Mouse (Mus musculus) forebrain, embryonic 16.5 days (tissue): Measurements from ENCODE around the gene Mfsd5. TPM values are rescaled to one million over a fixed set of nuclear protein-coding genes. Genes with fewer than 3 reads are reported as not detected.

ENCODE experiments used
- ATAC-seq: fragments of 200-750 bp; cut with Nextera tagmentation; 2 replicates; pipeline ENCODE4 v1.8.0; 2017; ENCODE audit warnings: mild to moderate bottlenecking, moderate library complexity
- H3K27ac ChIP-seq: fragments of 300-500 bp; sonication (generic); 2 replicates; pipeline ENCODE4 v1.5.1; 2014; ENCODE audit warnings: low read length, control low read depth
- H3K27me3 ChIP-seq: fragments of 300-500 bp; sonication (generic); replicated peaks from 2 replicates; pipeline ENCODE4 v1.6.1; 2014; ENCODE audit warnings: low read length; ENCODE audit not compliant: control insufficient read depth, insufficient read depth
- H3K36me3 ChIP-seq: fragments of 300-500 bp; sonication (generic); 2 replicates; pipeline ENCODE4 v1.6.1; 2014; ENCODE audit not compliant: control insufficient read depth, insufficient read depth
- H3K4me1 ChIP-seq: fragments of 300-500 bp; sonication (generic); replicated peaks from 2 replicates; pipeline ENCODE4 v1.6.1; 2014; ENCODE audit warnings: low read length; ENCODE audit not compliant: control insufficient read depth, insufficient read depth
- H3K4me2 ChIP-seq: fragments of 300-500 bp; sonication (generic); 2 replicates; pipeline ENCODE4 v1.6.1; 2014; ENCODE audit warnings: mild to moderate bottlenecking, low read length, control low read depth
- H3K4me3 ChIP-seq: fragments of 300-500 bp; sonication (generic); replicated peaks from 2 replicates; pipeline ENCODE4 v1.5.1; 2014; ENCODE audit warnings: mild to moderate bottlenecking, low read length, control low read depth
- H3K9ac ChIP-seq: fragments of 300-500 bp; sonication (generic); replicated peaks from 2 replicates; pipeline ENCODE4 v1.6.1; 2014; ENCODE audit warnings: low read depth, low read length, control low read depth
- H3K9me3 ChIP-seq: fragments of 300-500 bp; sonication (generic); 2 replicates; pipeline ENCODE4 v1.6.1; 2016; ENCODE audit warnings: low read length; ENCODE audit not compliant: control insufficient read depth
- WGBS: fragments of 180-500 bp; shearing (Covaris S2); extraction: QIAGEN DNeasy Blood & Tissue Kit; methylation state at CpG from one replicate; pipeline ENCODE4 v1.1.7; 2014; 5-methylcytosine and 5-hydroxymethylcytosine counted together
- polyA plus RNA-seq: library from polyadenylated mRNA; unstranded; fragments of >200 nt; fragmentation: Nextera tagmentation; extraction: Ambion mirVana; gene quantifications from 2 replicates; pipeline ENCODE4 v1.2.1, GENCODE M21; 2015

Gene Mfsd5
- polyA plus RNA-seq, 1 experiment from 2014 or later, result 52.8 TPM

DNA sequence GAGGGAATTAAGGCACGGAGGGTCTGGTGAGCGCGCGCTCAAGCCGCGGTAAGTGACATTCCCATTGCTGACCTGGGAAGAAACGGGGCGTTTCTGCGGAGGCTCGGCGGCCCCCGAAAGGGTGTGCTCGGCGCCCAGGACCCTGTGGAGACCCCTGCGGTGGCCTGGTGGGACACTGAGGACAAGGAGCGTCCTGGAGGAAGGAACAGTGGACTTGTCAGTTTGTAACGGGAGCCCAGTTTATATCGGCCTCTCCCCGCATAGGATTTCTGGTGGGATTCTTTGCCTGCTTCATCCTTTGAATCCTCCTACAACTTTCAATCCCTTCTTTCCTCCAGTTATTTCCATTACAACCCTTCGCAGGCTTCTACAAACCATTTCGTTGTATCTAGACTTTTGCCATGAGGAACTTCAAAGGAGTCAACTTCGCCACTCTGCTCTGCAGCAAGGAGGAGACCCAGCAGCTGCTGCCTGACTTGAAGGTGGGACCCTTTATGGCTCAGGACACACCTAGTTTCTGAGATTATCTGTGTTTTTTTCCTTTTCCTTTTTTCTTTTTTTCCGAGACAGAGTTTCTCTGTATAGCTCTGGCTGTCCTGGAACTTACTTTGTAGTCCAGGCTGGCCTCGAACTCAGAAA, 17.2 kb downstream of the Mfsd5 start:
- Histone ChIP-seq H3K9me3 (no peaks in the 10 kb centered on the region), H3K36me3 (no peaks in the 10 kb centered on the region), H3K27ac (no peak overlapping the region), H3K4me1 (peaks cover 10% of the 10 kb centered on the region), H3K4me2 (peak overlapping the region; percentile 66), H3K9ac (peak overlapping the region; percentile 28; the same call in 1 of the 2 replicates), H3K27me3 (no peaks in the 10 kb centered on the region), H3K4me3 (peak overlapping the region; percentile 50)
- WGBS, result 4% methylated on average over 24 of the region's 24 CpGs
- peak; percentile 43 for ATAC-seq

DNA sequence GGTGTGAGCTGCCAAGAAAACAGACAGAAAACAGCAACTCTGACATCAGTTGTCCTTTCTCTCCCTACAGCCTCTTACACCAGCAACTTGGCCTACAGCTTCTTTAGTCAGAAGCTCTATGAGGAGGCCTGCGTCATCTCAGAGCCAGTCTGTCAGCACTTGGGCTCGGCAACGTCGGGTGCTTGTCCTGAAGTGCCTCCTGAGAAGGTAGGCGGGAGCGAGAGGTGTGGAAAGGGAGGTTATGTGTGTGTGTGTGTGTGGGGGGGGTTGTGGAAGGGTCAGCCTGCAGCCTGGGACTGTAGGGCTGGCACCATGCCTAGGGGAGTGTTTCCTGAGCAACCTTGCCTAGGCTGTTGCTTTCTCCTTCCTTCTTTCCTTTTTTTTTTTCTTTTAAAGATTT, 23.3 kb downstream of the Mfsd5 start:
- no peaks in the 10 kb centered on the region for H3K27me3 ChIP-seq
- H3K4me1 ChIP-seq, result no peaks in the 10 kb centered on the region
- H3K4me2 ChIP-seq, result no peak overlapping the region
- no peaks in the 10 kb centered on the region for H3K9me3 ChIP-seq
- no peak overlapping the region for H3K4me3 ChIP-seq
- H3K9ac ChIP-seq, result no peak overlapping the region
- no peaks in the 10 kb centered on the region for H3K36me3 ChIP-seq
- WGBS, result 97% methylated on average over 6 of the region's 6 CpGs
- H3K27ac ChIP-seq, result no peak overlapping the region
- no peak for ATAC-seq

DNA sequence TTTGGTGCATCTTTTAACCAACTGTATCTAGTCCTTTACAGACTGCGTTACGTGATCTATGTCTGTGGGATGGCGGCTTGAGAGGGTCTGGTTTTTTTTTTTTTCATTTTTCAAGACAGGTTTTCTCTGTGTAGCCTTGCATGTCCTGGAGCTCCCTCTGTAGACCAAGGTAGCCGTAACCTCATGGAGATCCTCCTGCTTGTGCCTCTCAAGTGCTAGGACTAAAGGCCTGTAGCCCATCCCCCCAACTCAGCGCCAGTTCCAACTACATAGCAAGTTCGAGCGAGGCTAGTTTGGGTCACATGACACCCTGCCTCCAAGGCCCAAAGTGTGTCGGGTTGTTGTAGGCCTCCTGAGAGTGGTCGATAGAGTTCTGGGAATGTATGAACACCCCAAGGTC, 29.5 kb downstream of the Mfsd5 start:
- H3K9me3 ChIP-seq, result no peaks in the 10 kb centered on the region
- H3K4me2 ChIP-seq, result no peak overlapping the region
- no peak for ATAC-seq
- H3K9ac ChIP-seq, result no peak overlapping the region
- H3K4me3 ChIP-seq, result no peak overlapping the region
- H3K27me3 ChIP-seq, result no peaks in the 10 kb centered on the region
- H3K27ac ChIP-seq, result no peak overlapping the region
- WGBS, result 89% methylated on average over 9 of the region's 9 CpGs
- no peaks in the 10 kb centered on the region for H3K4me1 ChIP-seq
- H3K36me3 ChIP-seq, result no peaks in the 10 kb centered on the region; the same call in 1 of the 2 replicates

DNA sequence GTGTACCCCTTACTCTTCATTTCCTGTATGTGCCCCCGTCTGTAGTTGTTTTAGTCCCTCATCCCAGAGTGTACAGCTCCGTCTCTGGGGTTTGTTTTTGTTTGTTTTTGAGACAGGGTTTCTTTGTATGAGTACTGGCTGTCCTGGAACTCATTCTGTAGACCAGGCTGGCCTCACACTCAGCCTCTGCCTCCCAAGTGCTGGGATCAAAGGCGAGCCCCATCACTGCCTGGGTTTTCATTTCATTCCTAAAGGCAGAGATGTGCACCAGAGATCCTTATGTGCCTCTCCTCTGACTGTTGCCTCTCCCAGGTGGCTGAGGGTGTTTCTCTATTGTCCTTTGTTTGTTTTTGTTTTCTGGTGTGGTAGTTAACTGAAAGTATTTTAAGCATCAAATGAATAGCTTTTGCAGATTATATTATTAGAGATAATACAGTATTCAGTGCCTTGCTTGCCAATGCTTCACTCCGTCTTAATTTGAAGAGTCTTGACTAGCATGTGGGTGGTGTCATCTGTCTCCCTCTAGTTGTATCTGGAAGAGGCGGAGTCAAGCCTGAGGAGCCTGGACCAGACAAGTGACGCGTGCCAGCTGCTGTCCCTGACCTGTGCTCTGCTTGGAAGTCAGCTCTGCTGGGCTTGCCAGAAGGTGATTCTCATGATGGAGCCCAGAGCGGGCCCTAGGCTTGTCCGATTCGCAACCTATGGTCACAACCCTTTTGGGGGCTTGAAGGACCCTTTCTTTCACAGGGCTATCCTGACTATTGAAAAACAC, 31.0 kb downstream of the Mfsd5 start:
- H3K27ac ChIP-seq, result no peak overlapping the region
- H3K27me3 ChIP-seq, result no peaks in the 10 kb centered on the region
- no peak for ATAC-seq
- 91% methylated on average over 10 of the region's 10 CpGs for WGBS
- H3K4me3 ChIP-seq, result no peak overlapping the region
- no peaks in the 10 kb centered on the region for H3K9me3 ChIP-seq
- no peak overlapping the region for H3K9ac ChIP-seq
- no peaks in the 10 kb centered on the region for H3K4me1 ChIP-seq
- no peaks in the 10 kb centered on the region; the same call in 1 of the 2 replicates for H3K36me3 ChIP-seq
- no peak overlapping the region for H3K4me2 ChIP-seq

DNA sequence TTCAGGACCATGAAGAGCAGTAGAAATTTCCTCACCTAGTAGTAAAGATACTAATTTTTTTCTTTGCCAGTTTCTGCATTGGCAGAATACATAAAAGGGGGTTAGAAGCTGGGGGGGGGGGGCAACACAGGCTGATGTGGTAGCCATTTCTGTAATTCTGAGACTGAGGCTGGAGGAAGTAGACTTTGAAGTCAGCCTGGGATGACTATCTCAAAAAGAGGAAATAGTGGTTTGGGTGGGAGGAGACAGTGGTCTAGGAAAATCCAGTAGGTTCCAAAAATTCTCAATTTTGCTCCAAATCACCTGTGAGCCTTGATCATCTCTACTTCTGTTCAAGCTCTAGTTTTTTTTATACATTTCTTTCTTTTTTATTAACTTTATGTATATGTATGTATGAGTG, 32.2 kb downstream of the Mfsd5 start:
- no peak overlapping the region for H3K27ac ChIP-seq
- H3K9ac ChIP-seq, result no peak overlapping the region
- no peaks in the 10 kb centered on the region for H3K4me1 ChIP-seq
- no peak for ATAC-seq
- no peak overlapping the region for H3K4me2 ChIP-seq
- no peaks in the 10 kb centered on the region; the same call in 1 of the 2 replicates for H3K36me3 ChIP-seq
- H3K4me3 ChIP-seq, result no peak overlapping the region
- H3K9me3 ChIP-seq, result no peaks in the 10 kb centered on the region
- H3K27me3 ChIP-seq, result no peaks in the 10 kb centered on the region

DNA sequence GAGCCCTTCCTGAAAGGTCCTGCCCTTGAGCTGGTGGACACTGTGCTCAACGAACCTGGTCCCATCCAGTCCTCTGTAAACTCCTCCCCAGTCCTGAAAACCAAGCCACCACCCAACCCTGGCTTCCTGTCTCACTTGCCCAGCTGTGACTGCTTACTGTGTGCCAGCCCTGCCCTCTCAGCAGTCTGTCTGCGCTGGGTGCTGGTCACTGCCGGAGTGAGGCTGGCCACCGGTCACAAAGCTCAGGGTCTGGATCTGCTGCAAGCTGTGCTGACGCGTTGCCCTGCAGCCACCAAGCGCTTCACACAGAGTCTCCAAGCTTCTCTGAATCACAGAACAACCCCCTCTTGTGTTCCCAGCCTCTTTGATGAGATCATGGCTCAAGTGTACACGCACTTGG, 36.0 kb downstream of the Mfsd5 start:
- ATAC-seq, result no peak
- Histone ChIP-seq H3K27ac (no peak overlapping the region), H3K9ac (no peak overlapping the region), H3K27me3 (no peaks in the 10 kb centered on the region), H3K4me2 (no peak overlapping the region), H3K4me3 (no peak overlapping the region), H3K9me3 (no peaks in the 10 kb centered on the region), H3K36me3 (no peaks in the 10 kb centered on the region), H3K4me1 (no peaks in the 10 kb centered on the region)
- 89% methylated on average over 8 of the region's 8 CpGs for WGBS

DNA sequence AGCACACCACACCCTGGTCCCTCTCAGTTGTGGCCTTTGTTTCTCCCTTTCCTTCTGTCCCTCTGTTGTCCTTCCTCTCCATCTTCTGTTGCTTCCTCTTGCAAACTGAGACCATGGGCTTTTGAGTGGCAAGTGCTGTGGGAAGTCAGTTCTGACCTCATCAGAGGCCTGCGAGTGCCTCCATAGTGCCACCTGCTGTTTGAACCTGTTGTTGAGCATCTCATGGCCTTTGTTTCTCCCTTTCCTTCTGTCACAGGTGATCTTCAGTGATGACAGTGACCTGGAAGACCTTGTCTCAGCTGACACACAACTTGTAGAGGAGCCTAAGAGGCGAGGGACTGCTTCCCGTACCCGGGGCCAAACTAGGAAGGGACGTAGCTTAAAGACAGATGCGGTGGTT, 37.0 kb downstream of the Mfsd5 start:
- ATAC-seq, result no peak; the same call in 1 of the 2 replicates
- Histone ChIP-seq H3K27me3 (no peaks in the 10 kb centered on the region), H3K9me3 (no peaks in the 10 kb centered on the region), H3K36me3 (no peaks in the 10 kb centered on the region), H3K4me3 (no peak overlapping the region), H3K4me1 (no peaks in the 10 kb centered on the region), H3K27ac (no peak overlapping the region), H3K4me2 (no peak overlapping the region), H3K9ac (no peak overlapping the region)
- 90% methylated on average over 6 of the region's 6 CpGs for WGBS

DNA sequence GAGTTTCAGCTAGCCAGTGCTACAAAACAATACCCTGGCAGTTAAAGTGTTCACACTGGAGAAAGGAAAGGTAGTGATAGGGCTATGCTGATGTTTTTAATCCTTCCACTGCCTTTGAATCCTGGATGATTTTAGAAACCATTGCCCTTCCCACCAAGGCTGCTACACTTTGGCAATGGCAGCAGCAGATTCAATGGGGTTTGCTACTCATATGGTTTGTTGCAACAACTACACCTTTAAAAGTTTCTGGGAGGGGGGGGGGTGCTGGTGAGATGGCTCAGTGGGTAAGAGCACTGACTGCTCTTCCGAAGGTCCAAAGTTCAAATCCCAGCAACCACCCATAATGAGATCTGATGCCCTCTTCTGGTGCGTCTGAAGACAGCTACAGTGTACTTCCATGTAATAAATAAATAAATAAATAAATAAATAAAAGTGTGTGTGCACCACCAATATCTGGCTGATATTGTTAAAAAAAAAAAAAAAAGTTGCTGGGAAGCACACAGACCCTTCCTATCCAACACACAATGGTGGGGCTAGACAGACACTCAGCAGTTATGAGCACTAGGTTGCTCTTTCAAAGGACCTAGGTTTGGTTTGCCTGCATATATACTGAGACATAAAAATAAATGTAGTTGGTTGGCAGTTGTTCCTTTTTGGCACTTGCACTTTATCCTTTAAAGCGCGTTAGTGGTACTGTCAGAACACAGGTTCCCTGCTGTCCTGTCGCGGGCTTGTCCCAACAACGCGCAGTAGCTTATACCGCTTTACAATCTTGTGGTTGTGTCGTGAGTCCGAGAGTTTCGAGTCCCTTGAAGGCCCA, 45.6 kb downstream of the Mfsd5 start:
- Histone ChIP-seq H3K9ac (no peak overlapping the region), H3K4me3 (no peak overlapping the region), H3K27me3 (no peaks in the 10 kb centered on the region), H3K4me1 (peaks cover 8% of the 10 kb centered on the region), H3K36me3 (peaks cover 6% of the 10 kb centered on the region; the same call in 1 of the 2 replicates), H3K4me2 (no peak overlapping the region), H3K27ac (no peak overlapping the region), H3K9me3 (no peaks in the 10 kb centered on the region)
- no peak for ATAC-seq
- 75% methylated on average over 12 of the region's 12 CpGs for WGBS

DNA sequence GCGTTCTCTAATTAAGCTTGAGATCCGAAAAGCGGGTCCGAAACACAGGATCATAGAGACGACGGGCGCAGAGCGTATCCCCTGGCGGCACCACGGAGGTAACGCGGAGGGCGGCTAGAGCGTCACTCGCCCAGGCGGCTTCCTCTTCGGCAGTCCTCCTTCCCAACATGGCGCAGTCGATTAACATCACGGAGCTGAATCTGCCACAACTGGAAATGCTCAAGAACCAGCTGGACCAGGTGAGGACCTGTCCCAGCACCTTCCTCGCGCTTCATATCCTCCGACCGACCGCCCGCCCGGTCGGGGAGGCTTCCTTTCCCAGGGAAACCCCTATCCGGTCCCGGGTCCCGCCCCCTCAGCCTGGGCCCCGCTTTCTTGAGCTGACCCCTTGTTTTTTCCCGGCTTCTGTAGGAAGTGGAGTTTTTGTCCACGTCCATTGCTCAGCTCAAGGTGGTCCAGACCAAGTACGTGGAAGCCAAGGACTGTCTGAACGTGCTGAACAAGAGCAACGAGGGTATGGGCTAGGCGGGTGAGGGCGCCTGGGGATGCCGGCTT, 46.8 kb downstream of the Mfsd5 start, which contains the start of gene Pfdn5:
Gene Pfdn5 (plus strand): TSS at position 95 of the 555 bp plus-strand sequence.
- Histone ChIP-seq H3K27ac (0 out of 2 replicates have a peak within 1 kb of the TSS, but pooled peaks have one; percentile 36), H3K9ac (peak within 1 kb of the TSS; percentile 80), H3K36me3 (peaks cover 6% of the 10 kb centered on the region; the same call in 1 of the 2 replicates)

More for the DNA sequence above, 46.8 kb downstream of the Mfsd5 start, which contains the start of gene Pfdn5:
- Histone ChIP-seq H3K4me2 (peak within 1 kb of the TSS; percentile 64), H3K4me1 (peaks cover 9% of the 10 kb centered on the region), H3K4me3 (peak within 1 kb of the TSS; percentile 73), H3K27me3 (no peaks in the 10 kb centered on the region), H3K9me3 (no peaks in the 10 kb centered on the region)
- under 1% methylated on average over 40 of the region's 40 CpGs for WGBS
- ATAC-seq, result peak; percentile 97
